ENCODE assay signal across 9 mouse cellular contexts in the genomic region with DNA sequence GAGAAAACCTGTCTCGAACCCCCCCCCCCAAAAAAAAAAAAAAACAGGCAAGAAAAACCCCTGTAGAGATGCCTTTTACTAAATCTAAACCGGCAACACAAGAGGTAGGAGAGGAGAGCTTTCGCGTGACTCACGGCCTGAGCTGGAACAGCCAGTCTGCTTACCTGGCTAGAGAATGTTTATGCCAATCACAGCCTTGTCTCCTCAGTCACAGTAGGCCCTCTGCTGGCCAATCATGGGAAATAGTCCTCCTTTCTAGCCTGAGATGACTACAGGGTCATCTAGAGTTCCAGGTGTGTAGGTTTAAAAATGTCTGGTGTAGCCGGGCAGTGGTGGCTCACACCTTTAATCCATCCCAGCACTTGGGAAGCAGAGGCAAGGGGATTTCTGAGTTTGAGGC. TPM values are rescaled to one million over a fixed set of nuclear protein-coding genes. Genes with fewer than 3 reads are reported as not detected.
DNase-seq lines count a peak whose midpoint lies in the region; ATAC-seq and TF ChIP-seq lines count a peak whose summit lies in the region.
"Had no signal": no experiment of that assay in that cellular context is flagged by ENCODE, and none has a peak within 500 bp of the region (broad histone marks: within the 10 kb centered on the region; RNA-seq: fewer than 3 reads in every experiment).

No protein-coding gene starts in this region.

- peak; percentile 79 for TF ChIP-seq CTCF in liver, embryonic 14.5 days (IDR thresholded peaks at IDR 0.05; ENCODE audit: low read depth)

- peak; percentile 59 for DNase-seq in layer of hippocampus, adult 11-12 months (ENCODE audit: low spot score)
- no peak for DNase-seq in layer of hippocampus, postnatal 36 days
- peak; percentile 92 for DNase-seq in ES-CJ7 (ENCODE audit: low read depth, low spot score)
- peak; percentile 59 for DNase-seq in c-Kit-positive CD71-positive TER-119-positive erythroid progenitor cells, embryonic 14.5 days (ENCODE audit: low spot score)
- DNase-seq in liver, embryonic 14.5 days (ENCODE audit: low read depth in 3 of 3, low spot score in 3 of 3), result peak in 2 of 3 experiments; percentile 50 to 51
- peak; percentile 59 to 64 for DNase-seq in spleen, postnatal 36 days (ENCODE audit: low spot score in 2 of 2)
- DNase-seq in layer of hippocampus, adult 9-11 months, result no peak

- no peak overlapping the region for H3K27ac ChIP-seq in liver, embryonic 14.5 days

- no peaks in the 10 kb centered on the region for H3K27me3 ChIP-seq in liver, embryonic 14.5 days (ENCODE audit: control insufficient read depth, insufficient read depth, low read length)

- TF ChIP-seq EP300 in liver, embryonic 14.5 days (IDR thresholded peaks at IDR 0.05; ENCODE audit: low read depth), result no peak

- H3K4me1 ChIP-seq in liver, embryonic 14.5 days (replicated peaks; ENCODE audit: control insufficient read depth in 2 of 2, insufficient read depth in 2 of 2, low read length in 1 of 2), result peaks cover 21 to 27% of the 10 kb centered on the region in 2 experiments

- H3K4me3 ChIP-seq in liver, embryonic 14.5 days (ENCODE audit: insufficient read depth in 1 of 2, low read depth in 2 of 2, low read length in 2 of 2), result no peak overlapping the region
- H3K4me3 ChIP-seq: erythroblast, embryonic 14.5 days had no signal

- no peaks in the 10 kb centered on the region for H3K9me3 ChIP-seq in liver, embryonic 14.5 days (ENCODE audit: control insufficient read depth, low read length)

- peak; percentile 41 for ATAC-seq in granulocyte monocyte progenitor cell, adult 5-6 weeks (replicated peaks; ENCODE audit: poor library complexity, severe bottlenecking)
- ATAC-seq in liver, embryonic 14.5 days (ENCODE audit: insufficient read depth), result no peak

- no peak overlapping the region for H3K4me2 ChIP-seq in liver, embryonic 14.5 days (ENCODE audit: low read depth)

- H3K9ac ChIP-seq in liver, embryonic 14.5 days (replicated peaks), result no peak overlapping the region

- WGBS in liver, embryonic 14.5 days (ENCODE audit: insufficient replicate concordance), result 15% methylated on average over 5 of the region's 6 CpGs

- H3K36me3 ChIP-seq in liver, embryonic 14.5 days (replicated peaks; ENCODE audit: control insufficient read depth, insufficient read depth, low read depth), result no peaks in the 10 kb centered on the region

RNA-seq across cellular contexts. Expression of gene Zfp598, which starts 2.1 kb away (rescaled TPM):
- 10 to 100 TPM; 38.2 to 43.5 TPM for total RNA-seq in layer of hippocampus, postnatal 36 days (2021)
- total RNA-seq in granulocyte monocyte progenitor cell, adult 5-6 weeks (2014; fragmentation: Nextera tagmentation), result 18.2 and 40.4 TPM in 2 replicates
- 16.1 and 17.8 TPM in 2 replicates for total RNA-seq in granulocyte monocyte progenitor cell, adult 5-6 weeks (2017)
- polyA plus RNA-seq in liver, embryonic 14.5 days (2012; rRNA removed), result 21.3 and 23.8 TPM in 2 replicates
- polyA plus RNA-seq in liver, embryonic 14.5 days (2014; fragmentation: Nextera tagmentation; extraction: Ambion mirVana), result 10.7 and 14.5 TPM in 2 replicates

RNA-seq across cellular contexts. Expression of gene Npw, which starts 9.2 kb away (rescaled TPM):
- 1 to 10 TPM; 1.7 to 2.9 TPM for total RNA-seq in layer of hippocampus, postnatal 36 days (2021)
- total RNA-seq in granulocyte monocyte progenitor cell, adult 5-6 weeks (2014; fragmentation: Nextera tagmentation), result not detected in 2 replicates
- 0.82 TPM in 1 of 2 replicates, not detected in the other for total RNA-seq in granulocyte monocyte progenitor cell, adult 5-6 weeks (2017)
- 0.27 TPM in 1 of 2 replicates, not detected in the other for polyA plus RNA-seq in liver, embryonic 14.5 days (2012; rRNA removed)
- polyA plus RNA-seq in liver, embryonic 14.5 days (2014; fragmentation: Nextera tagmentation; extraction: Ambion mirVana), result 0.29 TPM in 1 of 2 replicates, not detected in the other
- polyA plus RNA-seq: erythroblast, embryonic 14.5 days had no signal

RNA-seq across cellular contexts. Expression of gene Slc9a3r2, which starts 17.3 kb away (rescaled TPM):
- 10 to 100 TPM; 41.1 to 43.3 TPM for total RNA-seq in layer of hippocampus, postnatal 36 days (2021)
- total RNA-seq in granulocyte monocyte progenitor cell, adult 5-6 weeks (2014; fragmentation: Nextera tagmentation), result 0.45 and 1.0 TPM in 2 replicates
- 1.8 and 3.0 TPM in 2 replicates for total RNA-seq in granulocyte monocyte progenitor cell, adult 5-6 weeks (2017)
- 5.5 and 5.7 TPM in 2 replicates for polyA plus RNA-seq in liver, embryonic 14.5 days (2012; rRNA removed)
- 8.1 and 9.9 TPM in 2 replicates for polyA plus RNA-seq in liver, embryonic 14.5 days (2014; fragmentation: Nextera tagmentation; extraction: Ambion mirVana)

RNA-seq across cellular contexts. Expression of gene Syngr3, which starts 22.3 kb away (rescaled TPM):
- total RNA-seq in layer of hippocampus, postnatal 36 days (2021), result 100 to 1,000 TPM; 152 to 165 TPM
- total RNA-seq in granulocyte monocyte progenitor cell, adult 5-6 weeks (2014; fragmentation: Nextera tagmentation), result not detected in 2 replicates
- total RNA-seq in granulocyte monocyte progenitor cell, adult 5-6 weeks (2017), result not detected in 2 replicates
- 0.06 and 0.14 TPM in 2 replicates for polyA plus RNA-seq in liver, embryonic 14.5 days (2012; rRNA removed)
- polyA plus RNA-seq in liver, embryonic 14.5 days (2014; fragmentation: Nextera tagmentation; extraction: Ambion mirVana), result 0.08 TPM in 1 of 2 replicates, not detected in the other
- polyA plus RNA-seq: erythroblast, embryonic 14.5 days had no signal

RNA-seq across cellular contexts. Expression of gene Gfer, which starts 28.5 kb away (rescaled TPM):
- total RNA-seq in layer of hippocampus, postnatal 36 days (2021), result 10 to 100 TPM; 17.0 to 22.7 TPM
- 28.9 and 33.2 TPM in 2 replicates for total RNA-seq in granulocyte monocyte progenitor cell, adult 5-6 weeks (2014; fragmentation: Nextera tagmentation)
- 45.1 and 64.0 TPM in 2 replicates for total RNA-seq in granulocyte monocyte progenitor cell, adult 5-6 weeks (2017)
- 13.9 and 19.5 TPM in 2 replicates for polyA plus RNA-seq in liver, embryonic 14.5 days (2012; rRNA removed)
- polyA plus RNA-seq in liver, embryonic 14.5 days (2014; fragmentation: Nextera tagmentation; extraction: Ambion mirVana), result 30.2 and 32.3 TPM in 2 replicates

Comparison
In these comparisons a context has a peak if more than half of its experiments do, and no peak if none do; other contexts are left out.
1. DNase-seq: peak in layer of hippocampus, adult 11-12 months (single experiment), ES-CJ7 (single experiment), c-Kit-positive CD71-positive TER-119-positive erythroid progenitor cells, embryonic 14.5 days (single experiment), liver, embryonic 14.5 days (2 of 3) and spleen, postnatal 36 days (2 of 2); none in layer of hippocampus, postnatal 36 days (0 of 2) and layer of hippocampus, adult 9-11 months (single experiment).
2. RNA of gene Slc9a3r2, which starts 17.3 kb away (total RNA-seq): 41.1 to 43.3 TPM in layer of hippocampus, postnatal 36 days; 0.45 to 3.0 TPM in granulocyte monocyte progenitor cell, adult 5-6 weeks; every median in the first group is over 10 times any median in the second.